Mouse (Mus musculus) adrenal gland, adult 8-10 months (tissue): ENCODE measurements around the gene Tmem266. TPM values are rescaled to one million over a fixed set of nuclear protein-coding genes. Genes with fewer than 3 reads are reported as not detected.

ENCODE experiments used
- DNase-seq: peaks from one replicate; pipeline ENCODE4 v3.0.0; 2022
- total RNA-seq, 4 experiments: library from RNA; stranded (reverse); gene quantifications; 2 replicates each; pipeline ENCODE4 v1.2.4; 2022

The Tmem266 gene
- total RNA-seq = 1 to 10 TPM; 1.0 to 1.5 (median 1.1) TPM

- DNase-seq = peak; percentile 45
These were observed at the start of gene Tmem266, which contains the start of gene Nrg4 for GRCm38 (mm10) chr9:55326515-55327233. Tmem266 (plus strand) TSS chr9:55326913. Nrg4 (minus strand) TSS chr9:55326844.

GRCm38 (mm10) chr9:55277562-55277961, 49.2 kb upstream of the Tmem266 start:
- peak; percentile 77 for DNase-seq

DNA sequence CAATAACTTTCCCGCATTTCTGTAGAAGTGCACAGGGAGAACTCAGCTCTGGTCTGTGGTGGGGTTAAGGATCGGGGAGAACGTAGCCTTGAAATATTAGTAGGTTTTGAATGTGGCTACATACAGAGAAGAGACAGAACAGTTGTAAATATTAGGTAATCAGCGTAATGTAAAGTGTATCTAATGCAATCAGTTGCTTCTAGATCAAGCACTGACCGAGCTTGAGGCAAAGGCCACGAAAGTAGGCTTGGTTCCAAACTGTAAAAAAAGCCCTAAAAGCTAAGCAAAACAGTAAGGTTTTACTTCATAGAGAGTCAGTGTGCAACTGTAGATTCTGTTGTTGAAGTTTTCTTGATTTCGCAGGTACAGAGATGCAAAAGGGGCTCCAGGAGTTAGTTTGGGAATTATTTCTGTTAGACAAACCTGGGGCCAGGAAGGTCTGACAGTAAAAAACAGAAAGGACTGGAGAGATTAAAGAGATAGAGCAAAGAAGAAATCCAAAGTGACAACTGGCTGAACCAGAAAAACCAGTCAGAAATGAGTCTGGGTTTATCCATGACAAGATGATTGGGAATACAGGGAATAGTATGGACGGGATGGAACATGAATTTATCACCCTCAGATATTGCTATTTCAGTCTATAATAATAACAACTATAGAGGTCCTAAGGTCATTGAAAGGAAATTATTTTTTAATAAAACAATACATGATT, 47.4 kb upstream of the Tmem266 start:
- no peak for DNase-seq

GRCm38 (mm10) chr9:55283516-55283915, 43.2 kb upstream of the Tmem266 start:
- peak; percentile 47 for DNase-seq

- no peak for DNase-seq
These were observed 41.5 kb upstream of the Tmem266 start for GRCm38 (mm10) chr9:55285197-55285596.

DNA sequence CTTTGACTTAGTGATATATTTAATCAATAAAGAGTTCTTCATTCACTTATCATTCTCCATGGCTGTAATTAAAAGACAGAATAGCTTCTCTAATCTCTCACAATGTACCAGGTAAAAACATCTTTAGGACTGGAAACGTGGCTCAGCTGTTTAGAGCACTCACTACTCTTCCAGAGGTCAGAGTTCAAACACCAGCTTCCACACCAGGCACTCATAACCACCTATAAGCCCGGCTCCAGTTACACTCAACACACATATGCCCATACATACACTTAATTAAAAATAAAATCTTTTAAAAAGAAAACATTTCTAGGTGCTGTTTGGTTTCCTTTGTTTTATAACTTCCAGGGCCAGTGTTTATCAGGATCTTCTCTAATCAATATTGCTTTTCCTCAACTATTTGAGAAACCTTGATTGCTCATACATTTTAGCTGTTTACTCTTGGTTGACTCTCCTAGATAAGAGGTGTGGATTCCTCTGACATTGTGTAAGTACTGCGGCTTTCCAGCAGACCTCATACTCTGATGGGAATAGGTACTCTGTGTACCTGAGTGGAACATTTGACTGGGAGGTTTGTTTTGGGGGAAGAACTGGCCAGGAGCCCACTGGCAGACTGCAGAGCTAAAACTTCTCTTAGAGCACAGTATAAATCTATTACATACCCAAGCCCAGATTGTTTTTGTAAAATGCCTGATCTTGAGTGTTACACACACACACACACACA, 37.1 kb upstream of the Tmem266 start:
- DNase-seq = no peak

- DNase-seq = no peak
These were observed 34.7 kb upstream of the Tmem266 start for GRCm38 (mm10) chr9:55291966-55292365.

GRCm38 (mm10) chr9:55296221-55296620, 30.5 kb upstream of the Tmem266 start:
- DNase-seq = peak; percentile 31

DNA sequence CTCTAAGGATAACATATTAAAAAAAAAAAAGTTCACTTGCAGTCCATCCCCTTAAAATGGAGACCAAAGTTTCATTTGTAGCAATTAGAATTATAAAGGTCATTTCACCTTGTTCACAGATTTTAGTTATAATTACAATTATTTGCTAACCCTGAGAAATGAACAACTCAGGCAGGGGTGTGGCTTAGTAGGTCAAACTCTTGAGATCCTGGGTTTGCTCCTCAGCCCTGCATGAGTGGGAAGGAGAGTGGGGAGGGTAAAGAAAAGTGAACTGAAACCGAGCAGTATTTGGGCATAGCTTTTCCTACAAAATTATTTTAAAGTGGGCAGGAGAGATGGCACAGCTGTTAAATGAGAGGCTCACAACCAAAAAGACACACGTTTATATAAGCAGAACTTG, 19.6 kb upstream of the Tmem266 start:
- no peak for DNase-seq

DNA sequence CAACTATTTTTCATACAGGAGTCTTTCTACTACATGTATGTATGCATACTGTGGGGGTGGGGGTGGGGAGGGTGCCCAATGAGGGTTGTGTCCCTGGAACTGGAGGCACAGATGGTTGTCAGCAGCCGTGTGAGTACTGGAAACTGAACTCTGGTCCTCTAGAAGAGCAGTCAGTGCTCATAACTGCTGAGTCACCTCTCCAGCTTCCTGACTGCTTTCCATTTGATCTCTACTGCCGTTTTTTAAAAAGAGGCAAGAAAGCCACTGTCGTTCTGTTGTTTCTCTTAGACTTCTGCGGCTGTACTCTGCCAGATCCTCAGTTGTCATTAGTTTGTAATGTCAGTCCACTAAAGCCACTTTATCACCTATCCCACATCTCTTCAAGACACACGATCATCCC, 19.2 kb upstream of the Tmem266 start:
- no peak for DNase-seq

- no peak for DNase-seq
These were observed 18.3 kb upstream of the Tmem266 start for GRCm38 (mm10) chr9:55308455-55308854.

GRCm38 (mm10) chr9:55311560-55311959, 15.2 kb upstream of the Tmem266 start:
- peak; percentile 55 for DNase-seq

DNA sequence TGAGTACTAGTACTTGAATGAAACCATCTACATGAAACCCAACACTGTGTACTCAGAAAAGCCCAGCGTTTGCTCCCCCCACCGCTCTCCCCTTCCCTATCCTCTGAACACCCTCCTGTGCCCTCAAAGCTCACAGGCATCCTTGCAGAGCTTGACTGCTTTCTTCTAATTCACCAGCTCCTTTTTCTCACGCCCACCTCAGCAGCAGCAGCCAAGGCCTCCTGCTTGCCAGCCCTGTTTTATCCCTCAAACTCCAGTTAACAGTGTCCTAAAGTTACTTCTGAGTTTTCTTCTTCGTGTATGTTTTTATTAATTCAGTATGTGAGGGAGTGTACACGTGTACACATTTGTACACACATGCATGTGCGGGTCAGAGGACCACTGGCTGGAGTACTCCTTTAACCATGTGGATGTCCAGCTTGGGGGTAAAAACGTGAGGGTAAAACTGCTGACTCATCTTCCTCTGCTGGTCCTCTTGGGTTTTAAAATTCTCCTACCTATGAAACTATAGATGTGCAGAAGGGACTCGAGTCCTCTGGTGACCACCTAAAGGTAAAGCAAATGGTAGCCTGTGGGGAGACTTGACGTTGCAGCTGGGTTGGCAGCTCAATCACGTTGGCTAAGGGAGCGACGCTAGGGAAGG, 13.0 kb upstream of the Tmem266 start:
- no peak for DNase-seq

GRCm38 (mm10) chr9:55322641-55323040, 4.1 kb upstream of the Tmem266 start:
- DNase-seq = no peak

DNA sequence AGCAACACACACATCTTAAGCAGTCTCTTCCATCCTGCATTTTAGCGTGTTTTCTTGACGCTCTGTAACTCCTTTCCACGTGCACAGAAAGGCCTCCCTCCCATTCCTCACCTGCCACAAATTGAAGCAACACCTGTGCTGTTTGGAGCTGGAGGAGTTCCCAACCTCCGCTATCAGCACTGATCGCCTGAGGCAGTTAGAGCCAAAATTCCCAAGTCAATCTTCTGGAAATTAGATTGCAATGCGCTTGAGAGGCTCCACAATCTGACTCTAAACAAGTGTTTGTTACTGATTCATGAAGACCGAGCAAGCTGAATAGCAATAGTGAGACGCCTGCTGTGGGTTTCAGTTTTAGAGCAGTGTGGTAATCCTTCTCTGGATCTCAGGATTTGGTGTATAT, 2.6 kb upstream of the Tmem266 start:
- no peak for DNase-seq

- DNase-seq = no peak
These were observed 2.2 kb upstream of the Tmem266 start for GRCm38 (mm10) chr9:55324516-55324915.

- DNase-seq = no peak
These were observed 1.7 kb upstream of the Tmem266 start for GRCm38 (mm10) chr9:55325061-55325460.

DNA sequence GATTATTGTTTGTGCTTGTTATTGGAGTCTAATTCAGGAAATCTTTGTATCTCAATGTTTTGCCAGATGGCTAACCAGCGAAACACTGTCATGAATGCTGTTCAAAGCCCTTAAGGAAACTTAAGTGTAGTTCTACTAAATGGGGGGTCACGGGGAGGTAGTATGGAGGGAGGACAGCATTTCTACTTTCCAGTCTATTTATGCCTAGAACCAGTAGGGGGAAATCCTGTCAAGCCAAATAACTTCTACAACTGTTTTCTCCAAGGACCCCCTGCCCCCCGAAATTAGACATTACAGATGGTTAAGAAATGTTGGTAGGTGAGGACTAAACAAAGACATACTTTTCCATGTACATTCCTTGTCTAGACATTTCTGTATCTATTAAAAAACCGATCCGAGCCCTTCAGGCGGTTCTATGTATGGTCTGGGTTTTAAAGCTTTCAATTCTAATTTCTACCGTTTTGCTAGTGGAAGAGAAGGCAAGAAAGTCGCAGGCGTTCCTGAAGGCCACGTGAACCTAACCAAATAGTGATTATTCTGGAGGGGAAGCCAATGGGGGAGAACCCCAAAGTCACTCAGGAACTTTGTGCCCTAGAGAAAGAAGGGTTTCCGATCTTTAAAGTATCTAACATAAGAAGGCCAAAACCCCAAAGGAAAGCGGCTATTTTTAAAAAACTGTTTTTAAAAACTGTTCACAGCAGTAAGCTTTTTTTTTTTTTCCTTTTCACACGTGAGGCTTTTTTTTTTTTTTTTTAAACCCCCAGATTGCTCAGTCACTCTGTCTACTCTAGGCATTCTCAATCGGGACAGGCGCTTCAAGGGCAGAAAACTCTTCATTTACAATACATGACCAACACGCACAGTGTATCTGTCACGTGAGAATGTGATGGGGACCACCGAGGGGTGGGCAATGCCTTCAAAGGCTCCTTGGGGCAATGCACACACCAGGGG, 874 bp upstream of the Tmem266 start:
- no peak for DNase-seq

DNA sequence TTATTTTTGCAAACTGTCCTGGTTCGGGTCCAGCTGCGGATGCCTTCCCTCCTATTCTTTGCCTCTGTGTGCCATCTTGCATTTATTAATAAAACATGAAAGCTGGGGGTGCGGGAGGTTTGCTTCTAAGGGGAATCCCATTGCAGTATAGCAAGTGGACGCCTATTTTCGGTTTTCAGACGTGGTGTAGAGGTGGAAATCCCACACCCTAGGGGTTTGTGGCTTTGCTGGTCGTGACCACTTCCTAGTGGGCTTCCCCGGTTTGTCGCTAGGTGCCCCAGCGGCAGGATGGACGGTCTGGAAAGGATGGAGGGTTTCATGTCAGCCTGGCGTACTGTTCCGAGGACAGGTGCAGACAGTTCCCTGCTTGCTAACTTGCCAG, 512 bp downstream of the Tmem266 start:
- DNase-seq = no peak

- no peak for DNase-seq
These were observed 1.6 kb downstream of the Tmem266 start for GRCm38 (mm10) chr9:55328151-55328918.

GRCm38 (mm10) chr9:55329401-55329800, 2.7 kb downstream of the Tmem266 start:
- no peak for DNase-seq
